Mouse (Mus musculus) gastrocnemius, adult 18-20 months (tissue): ENCODE measurements at regions not wholly inside any gene's neighbourhood (a gene's known extent, or its start where the extent isn't known, plus 50 kb on each side); places are given as distances from the start of the nearest gene placed in this dataset.

Experiments used
- DNase-seq: peaks from one replicate; pipeline ENCODE4 v3.0.0; 2021; ENCODE audit warnings: low spot score

- DNase-seq = no peak
Measured at GRCm38 (mm10) chr7:135767493-135767892, 51.3 kb upstream of the Mki67 start.

GRCm38 (mm10) chr7:135768064-135768463 lies 51.9 kb upstream of the Mki67 start:
- DNase-seq = no peak

GRCm38 (mm10) chr7:135768592-135768991 lies 52.4 kb upstream of the Mki67 start:
- peak; percentile 88 for DNase-seq

GRCm38 (mm10) chr7:135769082-135769673 lies 53.0 kb upstream of the Mki67 start:
- no peak for DNase-seq

GRCm38 (mm10) chr7:135770051-135770450 lies 53.9 kb upstream of the Mki67 start:
- no peak for DNase-seq

- DNase-seq = no peak
Measured at GRCm38 (mm10) chr7:135775832-135776433, 59.8 kb upstream of the Mki67 start.

GRCm38 (mm10) chr7:135790167-135790566 lies 74.0 kb upstream of the Mki67 start:
- DNase-seq = no peak

GRCm38 (mm10) chr7:135790978-135791377 lies 74.8 kb upstream of the Mki67 start:
- peak; percentile 53 for DNase-seq

GRCm38 (mm10) chr7:135791953-135792690 lies 76.0 kb upstream of the Mki67 start:
- DNase-seq = no peak

GRCm38 (mm10) chr7:135792918-135793317 lies 76.8 kb upstream of the Mki67 start:
- no peak for DNase-seq

GRCm38 (mm10) chr7:135794238-135794637 lies 78.1 kb upstream of the Mki67 start:
- DNase-seq = no peak

- no peak for DNase-seq
Measured at GRCm38 (mm10) chr7:135794679-135795078, 78.5 kb upstream of the Mki67 start.

- no peak for DNase-seq
Measured at GRCm38 (mm10) chr7:135798441-135798840, 82.3 kb upstream of the Mki67 start.

- no peak for DNase-seq
Measured at GRCm38 (mm10) chr7:135802598-135803121, 86.5 kb upstream of the Mki67 start.

GRCm38 (mm10) chr7:135804730-135805129 lies 88.6 kb upstream of the Mki67 start:
- DNase-seq = no peak

GRCm38 (mm10) chr7:135806139-135806538 lies 90.0 kb upstream of the Mki67 start:
- no peak for DNase-seq

- no peak for DNase-seq
Measured at GRCm38 (mm10) chr7:135806673-135807072, 90.5 kb upstream of the Mki67 start.

- no peak for DNase-seq
Measured at GRCm38 (mm10) chr7:135809167-135809566, 93.0 kb upstream of the Mki67 start.

GRCm38 (mm10) chr7:135809751-135810379 lies 93.7 kb upstream of the Mki67 start:
- no peak for DNase-seq

GRCm38 (mm10) chr7:135810971-135811370 lies 94.8 kb upstream of the Mki67 start:
- DNase-seq = no peak

GRCm38 (mm10) chr7:135813616-135814015 lies 97.5 kb upstream of the Mki67 start:
- no peak for DNase-seq

GRCm38 (mm10) chr7:135816191-135816590 lies 100.0 kb upstream of the Mki67 start:
- DNase-seq = no peak
